Mouse (Mus musculus) embryonic facial prominence, embryonic 14.5 days (tissue): Measurements from ENCODE around the gene Eaf1. TPM values are rescaled to one million over a fixed set of nuclear protein-coding genes. Genes with fewer than 3 reads are reported as not detected.

Experiments
- ATAC-seq: fragments of 200-750 bp; cut with Nextera tagmentation; 2 replicates; pipeline ENCODE4 v1.8.0; 2017; ENCODE audit warnings: low read depth, moderate number of reproducible peaks, moderate TSS enrichment
- DNase-seq: peaks from one replicate; pipeline ENCODE4 v3.0.0-alpha.2; 2015; ENCODE audit warnings: low spot score
- H3K27ac ChIP-seq: fragments of 300-500 bp; sonication (generic); replicated peaks from 2 replicates; pipeline ENCODE4 v1.5.1; 2014; ENCODE audit warnings: low read depth, mild to moderate bottlenecking, low read length, moderate library complexity
- H3K27me3 ChIP-seq: fragments of 300-500 bp; sonication (generic); replicated peaks from 2 replicates; pipeline ENCODE4 v1.6.1; 2014; ENCODE audit warnings: low read length; ENCODE audit not compliant: control insufficient read depth, insufficient read depth
- H3K36me3 ChIP-seq: fragments of 300-500 bp; sonication (generic); 2 replicates; pipeline ENCODE4 v1.6.1; 2014; ENCODE audit warnings: low read length, mixed read lengths; ENCODE audit not compliant: control insufficient read depth, insufficient read depth
- H3K4me1 ChIP-seq: fragments of 300-500 bp; sonication (generic); 2 replicates; pipeline ENCODE4 v1.6.1; 2014; ENCODE audit warnings: antibody characterized with exemption, low read length; ENCODE audit not compliant: control insufficient read depth, insufficient read depth
- H3K4me2 ChIP-seq: fragments of 300-500 bp; sonication (generic); 2 replicates; pipeline ENCODE4 v1.6.1; 2014; ENCODE audit warnings: low read depth, mild to moderate bottlenecking, low read length, moderate library complexity, mixed read lengths
- H3K4me3 ChIP-seq: fragments of 300-500 bp; sonication (generic); 2 replicates; pipeline ENCODE4 v1.5.1; 2014; ENCODE audit warnings: low read depth, mild to moderate bottlenecking, low read length
- H3K9ac ChIP-seq: fragments of 300-500 bp; sonication (generic); 2 replicates; pipeline ENCODE4 v1.6.1; 2014; ENCODE audit warnings: low read depth, mild to moderate bottlenecking, low read length, moderate library complexity, mixed read lengths
- H3K9me3 ChIP-seq: fragments of 300-500 bp; sonication (generic); 2 replicates; pipeline ENCODE4 v1.6.1; 2016; ENCODE audit warnings: low read length; ENCODE audit not compliant: control insufficient read depth
- WGBS: fragments of 180-500 bp; shearing (Covaris S2); extraction: QIAGEN DNeasy Blood & Tissue Kit; methylation state at CpG from one replicate; pipeline ENCODE4 v1.1.7; 2014; 5-methylcytosine and 5-hydroxymethylcytosine counted together
- polyA plus RNA-seq: library from polyadenylated mRNA; unstranded; fragments of >200 nt; fragmentation: Nextera tagmentation; extraction: Ambion mirVana; gene quantifications from 2 replicates; pipeline ENCODE4 v1.2.1, GENCODE M21; 2014

The Eaf1 gene
- polyA plus RNA-seq, 1 experiment from 2014 or later: 22.6 TPM

DNA sequence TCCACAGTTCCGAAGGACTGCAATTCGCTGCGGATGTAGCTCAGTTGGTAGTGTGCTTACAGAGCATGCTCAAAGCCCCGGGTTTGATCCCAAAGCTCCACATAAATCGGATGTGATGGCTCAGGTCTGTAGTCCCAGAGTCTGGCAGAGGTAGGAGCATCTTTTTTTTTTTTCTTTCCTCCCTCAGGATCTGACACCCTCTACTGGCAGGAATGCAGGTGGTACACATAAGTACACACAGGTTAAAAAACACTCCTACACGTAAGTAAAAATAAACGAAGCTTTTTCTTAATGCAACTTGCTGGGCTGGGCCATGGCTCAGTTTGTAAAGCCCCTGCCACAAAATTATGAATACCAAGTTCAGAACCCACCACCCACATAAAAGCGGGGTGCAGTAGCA, 30.0 kb upstream of the Eaf1 start:
- 54% methylated on average over 8 of the region's 8 CpGs for WGBS
- no peak overlapping the region for H3K9ac ChIP-seq
- H3K27me3 ChIP-seq: no peaks in the 10 kb centered on the region
- H3K4me1 ChIP-seq: no peaks in the 10 kb centered on the region
- ATAC-seq (no peak), DNase-seq (no peak)
- no peak overlapping the region for H3K4me2 ChIP-seq
- no peaks in the 10 kb centered on the region for H3K9me3 ChIP-seq
- no peaks in the 10 kb centered on the region for H3K36me3 ChIP-seq
- H3K27ac ChIP-seq: no peak overlapping the region
- H3K4me3 ChIP-seq: no peak overlapping the region

DNA sequence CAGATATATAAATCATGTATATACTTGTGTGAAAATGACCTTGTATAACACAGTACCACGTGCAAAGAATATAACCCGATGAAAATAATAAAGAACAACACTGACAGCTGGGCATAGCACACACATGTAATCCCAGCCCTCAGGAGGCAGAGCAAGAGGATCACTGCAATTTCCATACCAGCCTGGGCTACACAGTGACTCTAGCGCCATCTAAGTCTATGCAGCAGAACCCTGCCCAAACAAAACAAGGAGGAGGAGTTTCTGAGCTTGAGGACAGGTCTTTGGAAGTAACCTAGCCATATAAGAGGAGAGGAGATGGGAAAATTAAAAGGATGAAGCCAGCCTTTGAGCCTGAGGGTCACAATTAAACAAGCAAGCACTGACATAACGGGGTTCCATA, 24.5 kb upstream of the Eaf1 start:
- 57% methylated on average over 4 of the region's 4 CpGs for WGBS
- Histone ChIP-seq H3K27ac (no peak overlapping the region), H3K9me3 (no peaks in the 10 kb centered on the region), H3K27me3 (no peaks in the 10 kb centered on the region), H3K36me3 (no peaks in the 10 kb centered on the region), H3K4me1 (no peaks in the 10 kb centered on the region), H3K9ac (no peak overlapping the region), H3K4me3 (no peak overlapping the region), H3K4me2 (no peak overlapping the region)
- DNase-seq (no peak), ATAC-seq (no peak)

DNA sequence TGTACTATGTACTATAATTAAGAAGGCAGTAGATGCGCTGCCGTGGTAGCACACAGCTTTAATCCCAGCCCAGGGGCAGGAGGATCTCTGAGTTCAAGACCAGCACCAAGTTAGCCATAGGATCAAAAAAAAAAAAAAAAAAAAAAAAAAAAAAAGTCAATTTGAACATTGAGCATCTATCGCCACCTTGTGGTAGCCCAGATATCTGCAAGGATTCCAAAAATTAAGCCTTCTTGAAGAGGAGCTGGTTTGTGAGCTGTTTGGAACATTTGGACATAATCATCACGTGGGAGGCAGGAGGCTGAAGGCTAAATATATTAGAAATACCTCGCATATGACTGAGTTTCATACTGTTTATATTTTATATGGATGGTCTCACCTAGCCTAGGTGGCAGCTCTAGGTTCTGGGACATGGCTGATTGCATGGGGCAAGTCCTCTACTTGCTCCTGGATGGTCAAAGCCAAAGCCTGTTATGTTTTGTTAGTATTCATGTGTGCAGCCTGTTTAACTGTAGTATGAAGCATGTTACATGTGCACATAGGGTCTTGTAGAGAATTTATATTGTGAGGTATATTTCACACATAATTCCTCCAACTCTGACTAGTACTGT, 21.6 kb upstream of the Eaf1 start:
- no peak for ATAC-seq

DNA sequence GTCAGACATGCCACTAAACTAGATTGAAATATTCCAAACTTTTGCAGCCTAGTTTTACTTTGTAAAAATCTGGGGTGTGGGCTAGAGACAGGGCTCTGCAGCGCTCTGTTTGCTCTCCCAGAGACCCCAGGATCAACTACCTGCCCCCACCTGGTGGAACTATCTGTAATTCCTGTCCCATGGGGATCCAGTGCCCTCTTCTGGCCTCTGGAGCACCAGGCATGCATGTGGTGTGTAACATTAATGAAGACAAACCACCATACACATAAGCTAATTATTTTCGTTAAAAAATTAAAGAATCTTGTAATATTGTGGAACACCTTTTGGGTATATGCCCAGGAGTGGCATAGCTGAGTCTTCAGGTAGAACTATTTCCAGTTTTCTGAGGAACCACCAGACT, 20.9 kb upstream of the Eaf1 start:
- no peak overlapping the region for H3K4me3 ChIP-seq
- 84% methylated on average over 2 of the region's 2 CpGs for WGBS
- H3K27me3 ChIP-seq: no peaks in the 10 kb centered on the region
- H3K4me2 ChIP-seq: no peak overlapping the region
- H3K9ac ChIP-seq: no peak overlapping the region
- ATAC-seq: no peak
- H3K36me3 ChIP-seq: no peaks in the 10 kb centered on the region
- no peaks in the 10 kb centered on the region for H3K9me3 ChIP-seq
- no peak overlapping the region for H3K27ac ChIP-seq
- no peaks in the 10 kb centered on the region for H3K4me1 ChIP-seq
- DNase-seq: no peak

More for the DNA sequence above, 21.6 kb upstream of the Eaf1 start:
- DNase-seq: peak; percentile 71
- 4% methylated on average over 5 of the region's 5 CpGs for WGBS
- H3K9me3 ChIP-seq: no peaks in the 10 kb centered on the region
- no peaks in the 10 kb centered on the region for H3K27me3 ChIP-seq
- no peak overlapping the region for H3K4me2 ChIP-seq
- no peak overlapping the region for H3K9ac ChIP-seq
- no peaks in the 10 kb centered on the region for H3K4me1 ChIP-seq
- no peak overlapping the region for H3K4me3 ChIP-seq
- H3K36me3 ChIP-seq: no peaks in the 10 kb centered on the region
- H3K27ac ChIP-seq: no peak overlapping the region

DNA sequence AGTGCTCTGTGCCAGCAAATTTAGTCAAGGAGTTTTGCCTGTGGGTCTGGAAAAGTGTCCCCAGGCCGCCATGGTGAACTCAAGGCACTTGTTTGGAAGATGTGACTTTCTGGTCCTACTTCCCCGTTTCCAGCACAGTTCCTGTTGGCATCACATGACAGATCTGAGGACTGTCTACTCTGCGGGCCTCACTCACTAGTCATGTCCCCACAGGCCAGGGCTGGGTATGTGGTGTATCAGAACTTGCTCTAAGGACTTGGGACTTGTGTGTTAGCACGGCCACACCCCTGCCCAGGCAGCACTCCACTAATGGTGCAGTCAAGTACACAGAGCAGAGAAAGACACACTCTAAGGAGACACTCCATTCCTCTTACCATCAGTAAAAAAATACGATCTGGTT, 11.8 kb upstream of the Eaf1 start:
- Histone ChIP-seq H3K9me3 (no peaks in the 10 kb centered on the region), H3K9ac (no peak overlapping the region), H3K27me3 (no peaks in the 10 kb centered on the region), H3K27ac (no peak overlapping the region), H3K4me3 (no peak overlapping the region), H3K4me1 (no peaks in the 10 kb centered on the region), H3K36me3 (peaks cover 87% of the 10 kb centered on the region), H3K4me2 (no peak overlapping the region)
- ATAC-seq (no peak), DNase-seq (no peak)
- WGBS: 93% methylated on average over 5 of the region's 5 CpGs

DNA sequence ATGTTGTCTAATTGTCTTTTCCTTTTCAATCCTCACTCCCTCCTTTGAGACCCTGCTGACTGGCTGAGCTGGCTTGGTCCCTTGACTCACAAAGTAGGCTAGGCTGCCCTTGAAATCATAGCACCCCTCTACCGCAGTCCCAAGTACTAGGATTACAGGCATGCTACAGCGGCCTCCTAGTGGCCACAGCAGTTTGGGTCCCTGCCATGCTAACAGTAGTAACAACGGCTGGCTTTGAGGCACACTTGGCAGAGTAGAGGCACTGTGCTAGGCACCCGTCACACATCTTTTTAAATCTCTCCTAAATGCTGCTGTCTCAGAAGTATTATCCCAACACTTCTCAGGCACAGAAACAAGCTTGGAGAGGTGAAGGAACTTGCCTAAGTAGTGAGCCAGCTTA, 7.7 kb upstream of the Eaf1 start:
- no peaks in the 10 kb centered on the region for H3K27me3 ChIP-seq
- WGBS: 79% methylated on average over 4 of the region's 4 CpGs
- no peaks in the 10 kb centered on the region for H3K4me1 ChIP-seq
- H3K27ac ChIP-seq: no peak overlapping the region
- no peak for ATAC-seq
- H3K4me2 ChIP-seq: no peak overlapping the region
- H3K36me3 ChIP-seq: peaks cover 80% of the 10 kb centered on the region
- no peaks in the 10 kb centered on the region for H3K9me3 ChIP-seq
- H3K4me3 ChIP-seq: no peak overlapping the region
- DNase-seq: no peak
- no peak overlapping the region for H3K9ac ChIP-seq

DNA sequence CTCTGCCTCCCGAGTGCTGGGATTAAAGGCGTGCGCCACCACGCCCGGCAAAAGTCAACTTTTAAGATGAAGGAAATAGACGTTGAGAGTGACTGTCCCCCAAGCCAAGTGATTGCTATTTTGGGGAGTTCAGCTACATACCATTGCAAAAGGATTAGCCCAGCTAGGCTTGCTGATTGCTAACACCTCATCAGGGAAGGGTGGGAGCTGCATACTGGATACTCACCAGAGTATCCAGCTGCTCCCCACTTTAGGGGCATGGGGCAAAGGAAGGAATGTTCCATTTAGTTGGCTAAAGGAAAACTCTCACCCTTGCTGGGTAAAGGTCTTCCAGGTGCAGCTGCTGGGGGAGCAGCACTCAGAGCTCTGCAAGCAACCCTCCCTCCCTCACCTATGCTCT, 6.1 kb upstream of the Eaf1 start:
- no peak overlapping the region for H3K9ac ChIP-seq
- no peak overlapping the region for H3K4me3 ChIP-seq
- ATAC-seq (no peak), DNase-seq (no peak)
- 91% methylated on average over 6 of the region's 6 CpGs for WGBS
- no peak overlapping the region for H3K27ac ChIP-seq
- H3K4me2 ChIP-seq: no peak overlapping the region
- peaks cover under 1% of the 10 kb centered on the region; the same call in 1 of the 2 replicates for H3K4me1 ChIP-seq
- no peaks in the 10 kb centered on the region for H3K27me3 ChIP-seq
- H3K9me3 ChIP-seq: no peaks in the 10 kb centered on the region
- peaks cover 78% of the 10 kb centered on the region for H3K36me3 ChIP-seq

DNA sequence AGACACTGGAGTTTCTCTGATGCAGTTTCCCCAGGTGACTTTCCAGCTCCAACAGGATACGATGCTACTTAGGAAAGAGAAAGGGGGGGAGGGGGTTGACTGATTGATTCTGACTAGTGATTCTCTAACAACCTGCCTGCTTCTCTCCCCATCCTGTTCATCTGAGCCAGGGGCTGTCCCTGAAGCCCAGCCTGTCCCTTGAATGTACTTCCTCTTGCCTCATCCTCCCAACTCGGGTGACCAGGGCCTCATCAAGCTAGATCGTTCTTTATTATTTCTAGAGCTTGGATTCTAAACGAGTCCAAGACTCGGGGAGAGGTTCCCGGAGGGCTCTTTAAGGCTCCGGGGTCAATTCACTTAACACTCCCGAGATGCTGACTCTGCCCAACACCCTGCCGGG, 298 bp upstream of the Eaf1 start:
- H3K27me3 ChIP-seq: no peaks in the 10 kb centered on the region
- no peak for ATAC-seq
- H3K4me2 ChIP-seq: peak overlapping the region; percentile 95
- no peak for DNase-seq
- H3K4me3 ChIP-seq: peak overlapping the region; percentile 91
- no peaks in the 10 kb centered on the region for H3K9me3 ChIP-seq
- peak overlapping the region; percentile 94 for H3K9ac ChIP-seq
- WGBS: 32% methylated on average over 9 of the region's 9 CpGs
- H3K4me1 ChIP-seq: peaks cover 22% of the 10 kb centered on the region
- H3K27ac ChIP-seq: no peak overlapping the region
- peaks cover 32% of the 10 kb centered on the region for H3K36me3 ChIP-seq

DNA sequence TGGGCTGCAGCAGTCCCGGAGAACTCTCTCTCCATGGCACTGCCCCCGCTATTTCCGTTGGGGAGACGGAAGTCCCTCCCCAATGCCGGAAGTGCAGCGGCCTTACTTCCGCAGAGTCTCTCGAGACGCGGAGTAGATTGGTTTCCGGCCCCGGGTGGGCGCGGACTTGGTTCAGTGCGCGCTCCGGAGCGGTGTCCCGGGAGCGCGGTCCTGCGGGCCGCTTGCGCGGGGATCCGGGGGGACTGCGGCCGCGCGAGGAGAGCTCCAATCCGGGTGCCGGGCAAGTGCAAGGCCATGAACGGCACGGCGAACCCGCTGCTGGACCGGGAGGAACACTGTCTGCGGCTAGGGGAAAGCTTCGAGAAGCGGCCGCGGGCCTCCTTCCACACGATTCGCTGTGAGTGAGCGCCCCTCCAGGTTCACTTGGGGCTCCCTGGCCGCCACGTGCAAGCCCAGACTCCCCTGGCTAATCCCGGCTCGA, 816 bp downstream of the Eaf1 start, which contains the start of gene Mettl6:
Gene Mettl6, minus strand, starts transcription at position 66 of the 481 bp plus-strand sequence.
- Histone ChIP-seq H3K36me3 (peaks cover 34% of the 10 kb centered on the region), H3K27me3 (no peaks in the 10 kb centered on the region), H3K4me3 (peak within 1 kb of the TSS; percentile 91), H3K27ac (peak within 1 kb of the TSS; percentile 88), H3K4me2 (peak within 1 kb of the TSS; percentile 95), H3K4me1 (peaks cover 22% of the 10 kb centered on the region), H3K9me3 (no peaks in the 10 kb centered on the region), H3K9ac (peak within 1 kb of the TSS; percentile 94)
- ATAC-seq (peak; percentile 94), DNase-seq (peak; percentile 97)
- WGBS: 1% methylated on average over 16 of the region's 49 CpGs
